Mouse (Mus musculus) ES-CJ7 (cell line): Measurements from ENCODE around the gene Clstn3.
"Not testable (repeated sequence)": the region's sequence is repeated elsewhere in the genome, so short reads cannot be mapped to it uniquely, and the experiment has no call there.

Source experiments
- DNase-seq: peaks from one replicate; pipeline ENCODE4 v3.0.0; 2011; ENCODE audit warnings: low read depth, low spot score

Gene Clstn3

DNA sequence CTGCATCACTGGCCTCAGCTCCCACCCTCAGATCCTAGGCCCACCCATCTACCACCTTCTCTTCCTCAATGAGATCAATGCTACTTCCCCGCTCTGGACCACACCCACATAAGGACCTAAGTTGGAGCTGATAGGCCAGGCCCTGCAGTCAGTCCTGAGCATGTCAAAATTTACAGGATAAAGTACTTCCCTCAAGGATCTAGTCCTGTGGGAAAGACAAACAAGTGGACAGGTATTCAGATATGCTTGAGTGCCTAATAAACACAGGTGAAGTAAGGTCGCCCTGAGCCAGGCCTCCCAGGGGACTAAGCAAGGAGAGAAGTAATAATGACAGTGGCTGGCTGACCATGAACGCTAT, 15.0 kb upstream of the Clstn3 start:
- peak; percentile 88 for DNase-seq

DNA sequence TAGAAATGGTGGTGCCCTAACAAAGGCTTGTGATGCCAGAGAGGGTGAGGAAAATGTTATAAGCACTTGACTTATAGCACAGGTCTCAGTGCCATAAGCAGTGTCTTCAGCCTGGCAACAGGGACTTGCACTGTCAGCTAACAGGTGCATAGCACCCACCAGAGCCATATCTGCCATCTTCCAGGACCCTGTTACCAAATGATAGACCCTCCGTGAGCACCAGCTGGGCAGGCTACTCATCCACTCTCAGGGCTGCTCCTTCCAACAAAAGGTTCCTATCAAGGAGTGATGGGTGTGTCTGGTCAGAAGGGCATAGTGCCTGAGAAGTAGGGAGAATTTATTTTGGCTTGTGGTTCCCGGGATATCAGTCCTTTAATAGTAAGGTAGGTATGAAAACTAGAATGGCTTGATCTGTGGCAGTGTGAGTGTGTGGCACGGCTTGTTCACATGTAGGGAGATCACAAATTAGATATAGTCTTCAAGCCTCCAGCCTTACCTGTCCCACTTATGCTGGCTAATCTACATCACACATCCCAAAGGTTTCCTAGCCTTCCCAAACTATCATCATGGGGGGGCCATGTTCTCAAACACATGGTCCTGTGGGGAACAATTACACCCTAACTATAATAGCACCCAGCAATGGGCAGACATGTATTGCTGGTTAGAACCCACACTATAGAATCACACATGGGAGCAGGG, 14.4 kb upstream of the Clstn3 start:
- DNase-seq, result peak; percentile 61

DNA sequence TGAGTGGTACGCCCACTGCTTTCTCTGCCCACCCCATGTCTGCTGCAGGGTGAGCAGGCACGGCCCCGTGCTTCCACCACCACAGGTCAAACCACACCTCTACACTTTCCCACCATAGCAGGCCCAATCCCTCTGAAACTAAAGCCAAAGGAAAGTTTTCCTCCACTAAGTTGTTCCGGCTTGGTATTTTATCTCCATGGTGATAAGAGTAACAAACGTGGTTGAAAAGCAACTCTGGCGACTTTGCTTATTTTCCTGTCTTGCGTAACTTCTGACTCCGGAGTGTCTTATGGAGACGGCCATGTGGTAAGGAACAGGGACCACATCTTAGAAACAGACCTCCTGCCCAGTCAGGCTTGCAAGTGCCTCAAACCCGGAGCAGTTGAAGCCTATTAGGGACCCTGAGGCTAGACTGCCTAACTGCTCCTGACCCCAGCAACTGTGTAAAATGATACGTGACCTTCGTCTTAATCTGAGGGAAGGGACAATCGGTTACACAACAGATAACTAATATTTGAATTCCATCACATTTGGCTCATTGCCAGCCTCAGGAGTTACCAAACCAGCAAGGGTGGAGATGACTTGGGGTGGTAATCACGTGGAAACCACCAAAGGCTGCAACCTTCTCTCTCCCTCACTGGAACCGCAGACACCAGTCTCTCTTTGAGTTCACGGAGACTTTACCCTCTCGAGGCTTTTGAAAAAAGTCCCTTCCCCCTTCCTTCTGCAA, 13.5 kb upstream of the Clstn3 start:
- DNase-seq, result peak; percentile 78

DNA sequence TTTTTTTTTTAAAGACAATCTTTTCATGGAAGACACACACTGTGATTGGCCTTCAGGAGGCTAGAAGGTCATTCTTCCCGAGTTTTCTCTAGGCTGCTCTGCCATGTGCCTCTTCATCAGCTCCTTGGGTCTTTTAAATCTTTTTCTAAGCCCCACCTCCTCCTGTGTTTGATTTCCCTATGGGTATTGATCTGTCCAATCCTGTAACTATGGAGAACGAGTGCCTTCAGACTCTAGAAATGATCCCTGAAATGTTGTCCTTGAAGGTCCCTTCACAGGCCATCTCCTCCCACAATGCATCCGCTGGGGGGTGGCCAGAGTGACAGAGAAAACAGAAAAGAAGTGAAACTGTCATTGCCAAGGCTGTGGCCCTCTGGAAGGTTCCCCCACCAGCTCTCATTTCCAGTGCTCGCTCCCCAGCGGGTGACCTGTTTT, 12.6 kb upstream of the Clstn3 start:
- peak; percentile 65 for DNase-seq

- DNase-seq, result peak; percentile 51
Observed at GRCm38 (mm10) chr6:124476796-124477195, 12.2 kb upstream of the Clstn3 start.

GRCm38 (mm10) chr6:124476216-124476615, 11.6 kb upstream of the Clstn3 start:
- peak; percentile 45 for DNase-seq

GRCm38 (mm10) chr6:124475335-124476075, 10.9 kb upstream of the Clstn3 start:
- DNase-seq, result peak; percentile 70

- DNase-seq, result peak; percentile 93
Observed at GRCm38 (mm10) chr6:124474621-124475020, 10.0 kb upstream of the Clstn3 start.

DNA sequence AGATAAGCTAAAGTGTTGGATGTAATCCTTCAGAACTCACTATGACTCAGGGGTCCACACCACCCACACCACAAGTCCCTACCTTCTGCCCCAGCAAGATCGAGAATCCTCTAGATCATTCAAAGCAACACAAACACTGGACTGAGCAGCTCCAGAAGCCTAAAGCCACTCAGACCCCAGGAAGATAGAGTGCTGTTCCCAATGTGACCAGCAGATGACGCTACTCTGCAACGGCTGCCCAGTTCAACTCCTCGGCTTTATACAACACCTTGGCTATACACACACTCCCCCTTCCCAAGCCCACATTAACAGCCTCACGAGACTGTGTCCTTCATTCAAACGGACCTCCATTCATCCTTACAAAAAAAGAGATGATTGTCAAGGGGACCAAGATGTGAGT, 8.2 kb upstream of the Clstn3 start:
- DNase-seq, result peak; percentile 91

GRCm38 (mm10) chr6:124471783-124472638, 7.4 kb upstream of the Clstn3 start:
- DNase-seq, result not testable (repeated sequence)

DNA sequence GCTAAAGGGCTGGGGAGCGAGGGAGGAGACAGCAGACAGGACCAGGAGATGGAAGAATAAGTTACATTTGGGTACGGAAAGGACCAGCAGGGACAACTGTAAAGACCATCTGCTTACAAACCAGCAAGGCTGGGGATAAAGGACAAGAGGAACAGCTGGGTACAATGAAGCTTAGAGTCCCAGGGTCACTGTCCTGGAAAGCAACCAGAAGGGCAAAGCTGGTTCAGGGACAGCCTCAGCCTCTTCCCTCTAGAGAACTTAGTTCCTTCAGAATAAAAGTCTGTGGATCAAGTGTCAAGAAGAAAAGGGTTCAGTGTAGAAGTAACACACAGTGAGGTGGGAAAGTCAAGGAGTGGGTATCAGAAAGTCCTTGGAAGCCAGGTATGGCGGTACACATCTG, 6.5 kb upstream of the Clstn3 start:
- no peak for DNase-seq

DNA sequence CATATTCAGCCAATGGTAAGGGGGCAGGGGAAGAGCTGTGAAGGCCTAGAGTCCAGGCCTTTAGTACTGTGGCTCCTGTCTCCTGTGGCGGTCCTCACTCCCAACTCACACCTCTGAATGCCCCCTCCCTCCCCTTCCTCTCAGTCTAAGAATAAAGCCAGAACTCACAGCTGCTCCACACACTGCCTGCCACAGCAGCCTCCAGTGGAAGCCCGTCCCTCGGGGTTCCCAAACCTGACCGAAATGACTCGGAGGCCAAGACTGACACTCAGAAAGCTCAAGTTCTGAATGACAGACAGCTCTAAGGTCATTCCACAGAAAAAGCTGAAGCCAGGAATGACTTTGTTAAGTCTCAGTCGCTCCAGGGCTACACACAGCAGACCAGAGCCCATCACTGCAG, 1.1 kb upstream of the Clstn3 start:
- DNase-seq, result no peak

DNA sequence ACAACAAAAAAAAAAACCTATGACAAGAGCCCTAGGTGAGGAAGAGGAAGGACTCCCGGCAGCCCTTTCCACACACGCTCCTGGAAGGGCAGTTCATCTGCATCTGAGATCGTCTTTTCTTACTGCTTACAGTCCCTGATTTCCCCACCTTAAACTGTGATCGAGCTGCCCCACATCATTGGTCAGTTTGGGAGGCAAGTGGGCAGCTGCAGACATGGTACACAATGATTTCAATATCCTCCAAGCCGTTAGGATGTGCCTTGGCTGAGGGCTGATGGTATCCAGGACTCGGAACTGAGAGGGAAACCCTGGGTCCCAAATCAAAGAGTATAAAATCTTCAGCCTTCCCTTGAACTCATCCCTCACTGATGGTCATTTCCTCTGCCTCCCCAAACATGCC, 705 bp upstream of the Clstn3 start:
- no peak for DNase-seq

DNA sequence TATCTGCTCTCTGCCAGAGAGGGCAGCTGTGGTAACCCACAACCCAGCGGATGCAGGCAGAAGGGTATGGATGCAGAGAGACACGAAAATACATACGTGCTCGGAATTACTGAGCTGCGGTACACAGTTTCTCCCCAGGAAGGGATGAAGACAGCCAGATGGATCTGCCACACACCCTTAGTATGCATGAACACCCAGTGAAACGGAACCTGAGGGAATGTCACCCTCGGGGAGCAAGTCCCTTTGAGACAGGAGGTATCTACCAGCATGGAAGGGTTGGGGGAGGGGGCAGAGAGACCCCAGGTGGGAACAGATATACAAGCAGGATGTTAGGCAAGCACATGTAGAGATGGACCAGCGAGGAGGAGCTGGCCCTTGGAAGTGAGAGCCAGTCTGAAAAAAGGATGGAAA, 708 bp downstream of the Clstn3 start:
- DNase-seq, result no peak

DNA sequence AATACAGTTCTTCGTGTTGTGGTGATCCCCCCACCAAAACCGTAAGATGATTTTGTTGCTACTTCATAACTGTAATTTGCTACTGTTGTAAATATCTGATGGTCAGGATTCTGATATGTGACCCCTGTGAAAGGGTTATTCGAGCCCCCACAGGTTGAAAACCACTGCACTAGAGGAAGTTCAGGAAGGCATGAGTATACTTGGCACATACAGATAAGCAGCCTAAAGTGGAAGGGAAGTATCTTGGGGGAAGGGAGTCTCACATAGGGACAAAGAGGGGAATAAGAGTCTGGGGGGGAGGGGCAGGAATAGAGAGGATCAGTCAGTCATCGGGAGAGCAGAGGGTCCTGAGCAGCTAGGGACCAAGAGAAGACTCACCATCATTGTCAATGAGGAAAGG, 5.2 kb downstream of the Clstn3 start:
- DNase-seq, result no peak

DNA sequence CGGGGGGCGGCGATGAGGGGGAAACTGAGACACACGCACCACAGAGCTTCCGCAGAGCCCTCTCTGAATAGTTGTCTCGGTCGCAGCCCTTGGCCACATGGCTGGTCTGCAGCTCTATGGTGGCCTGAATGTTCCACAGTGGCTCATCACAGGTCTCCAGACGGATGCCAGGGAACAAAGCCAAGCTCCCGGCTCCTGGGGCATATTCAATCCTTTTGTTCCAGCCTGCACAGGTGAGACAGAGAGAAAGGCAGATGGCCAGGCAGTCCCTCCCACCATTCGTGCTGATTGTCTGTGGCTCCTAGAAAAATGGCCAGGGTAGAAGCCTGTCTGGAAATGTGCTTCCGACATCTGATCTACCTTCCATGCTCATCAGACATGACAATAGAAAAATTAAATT, 6.1 kb downstream of the Clstn3 start:
- DNase-seq, result no peak

DNA sequence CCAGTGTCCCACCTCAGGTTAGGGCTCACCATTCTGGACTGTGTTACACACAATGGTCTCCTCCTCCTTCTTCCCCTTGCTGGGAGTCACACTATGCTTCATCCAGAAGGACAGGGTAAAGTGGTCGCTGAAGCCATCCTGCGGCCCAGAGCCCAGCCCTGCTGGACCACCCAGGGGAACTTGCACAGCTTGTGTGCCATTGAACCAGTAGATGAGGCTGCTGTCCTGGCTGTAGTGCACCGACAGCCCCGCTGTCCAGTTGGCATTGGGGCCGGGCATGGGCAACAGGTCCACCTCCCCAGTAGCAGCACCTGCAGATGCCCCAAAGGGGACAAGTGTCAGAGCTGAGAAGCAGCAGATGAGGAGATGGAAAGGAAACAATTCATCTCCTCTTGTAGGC, 6.8 kb downstream of the Clstn3 start:
- no peak for DNase-seq

DNA sequence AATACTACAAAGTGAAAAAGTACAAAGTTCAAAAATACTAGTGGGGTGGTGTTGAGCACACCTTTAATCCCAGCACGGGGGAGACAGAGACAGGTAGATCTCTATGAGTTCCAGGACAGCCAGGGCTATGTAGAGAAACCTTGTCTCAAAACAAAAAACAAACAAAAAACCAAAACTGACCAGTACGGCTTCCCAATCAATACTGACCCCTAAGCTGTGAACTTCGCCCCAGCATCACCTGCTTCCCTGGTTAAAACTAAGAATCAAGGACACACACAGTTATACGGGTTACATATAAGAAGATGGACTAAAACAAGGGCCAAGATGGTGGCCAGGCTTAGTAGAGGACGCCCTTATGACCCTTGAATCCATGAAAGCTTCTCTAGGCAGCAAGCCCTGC, 8.4 kb downstream of the Clstn3 start:
- no peak for DNase-seq

DNA sequence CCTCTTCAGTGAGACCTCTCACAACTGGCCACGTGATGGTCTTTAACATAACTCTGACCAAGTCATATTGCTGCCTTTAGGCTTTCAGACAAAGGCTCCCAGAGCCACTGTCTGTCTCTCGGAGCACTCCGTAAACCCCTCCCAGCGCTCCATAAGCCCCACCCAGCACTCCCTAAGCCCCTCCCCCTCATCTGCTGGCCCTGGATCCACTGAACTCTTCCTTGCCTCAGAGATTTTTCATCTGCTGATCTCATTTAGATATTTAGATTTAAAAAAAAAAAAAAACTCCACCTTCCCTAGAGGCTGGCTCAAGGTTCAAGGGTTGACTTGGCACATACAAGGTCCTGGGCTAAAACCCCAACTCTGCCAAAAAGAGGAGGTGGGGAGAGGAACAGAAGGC, 10.8 kb downstream of the Clstn3 start:
- peak; percentile 68 for DNase-seq

GRCm38 (mm10) chr6:124451995-124452394, 12.6 kb downstream of the Clstn3 start:
- DNase-seq, result peak; percentile 42

- DNase-seq, result no peak
Observed at GRCm38 (mm10) chr6:124449668-124450383, 14.8 kb downstream of the Clstn3 start.
